Mouse (Mus musculus) ES-E14 (cell line): Measurements from ENCODE around the gene Mettl16. TPM values are rescaled to one million over a fixed set of nuclear protein-coding genes. Genes with fewer than 3 reads are reported as not detected.

Experiments
- DNase-seq: peaks from one replicate; pipeline ENCODE4 v3.0.0-alpha.2; 2013; ENCODE audit warnings: low read depth, low spot score
- H3K27ac ChIP-seq: 2 replicates; pipeline ENCODE4 v1.5.1; 2012; ENCODE audit warnings: low read depth, mild to moderate bottlenecking, low read length, moderate library complexity, mixed read lengths; ENCODE audit not compliant: poor library complexity, insufficient read depth, severe bottlenecking
- H3K36me3 ChIP-seq: 2 replicates; pipeline ENCODE4 v1.6.1; 2012; ENCODE audit warnings: mild to moderate bottlenecking, low read length, moderate library complexity, mixed read lengths; ENCODE audit not compliant: control insufficient read depth, poor library complexity, insufficient read depth, severe bottlenecking
- H3K4me1 ChIP-seq, 2 experiments: fragments of 150-350 bp in 1 of 2; sonication (generic) in 1 of 2; 2 replicates each; pipeline ENCODE4 v1.6.1; 2012; ENCODE audit warnings: low read length in 2 of 2, mild to moderate bottlenecking in 1 of 2, mixed read lengths in 1 of 2; ENCODE audit not compliant: control insufficient read depth in 2 of 2, insufficient read depth in 2 of 2, poor library complexity in 1 of 2
- H3K4me3 ChIP-seq, 2 experiments: fragments of 150-350 bp in 1 of 2; sonication (generic) in 1 of 2; 2 replicates each; pipeline ENCODE4 v1.5.1; 2012; ENCODE audit warnings: low read length in 2 of 2, low read depth in 1 of 2, mild to moderate bottlenecking in 1 of 2, mixed read lengths in 1 of 2; ENCODE audit not compliant: insufficient read depth in 1 of 2, poor library complexity in 1 of 2, severe bottlenecking in 1 of 2
- H3K9ac ChIP-seq: 2 replicates; pipeline ENCODE4 v1.6.1; 2012; ENCODE audit warnings: low read depth, mild to moderate bottlenecking, low read length, mixed read lengths; ENCODE audit not compliant: poor library complexity, insufficient read depth, severe bottlenecking
- H3K9me3 ChIP-seq: fragments of 150-350 bp; sonication (generic); 2 replicates; pipeline ENCODE4 v1.6.1; 2012; ENCODE audit warnings: low read depth, mild to moderate bottlenecking, low read length; ENCODE audit not compliant: control insufficient read depth, insufficient read depth
- CHD2 ChIP-seq: IDR thresholded peaks from 2 replicates; pipeline ENCODE4 v1.6.1; 2014; ENCODE audit warnings: mild to moderate bottlenecking, low read depth, low read length, inconsistent platforms
- HCFC1 ChIP-seq: IDR thresholded peaks from 2 replicates; pipeline ENCODE4 v1.6.1; 2012; ENCODE audit warnings: low read length, inconsistent platforms, borderline replicate concordance; ENCODE audit not compliant: insufficient read depth
- MAFK ChIP-seq: IDR thresholded peaks from 2 replicates; pipeline ENCODE4 v1.6.1; 2014; ENCODE audit warnings: mild to moderate bottlenecking, low read depth, low read length, inconsistent platforms; ENCODE audit not compliant: insufficient read depth
- ZC3H11A ChIP-seq: IDR thresholded peaks from 2 replicates; pipeline ENCODE4 v1.6.1; 2012; ENCODE audit warnings: low read depth, mild to moderate bottlenecking, inconsistent platforms, low read length, borderline replicate concordance
- ZNF384 ChIP-seq: IDR thresholded peaks from 2 replicates; pipeline ENCODE4 v1.6.1; 2012; ENCODE audit warnings: low read depth, low read length, inconsistent platforms
- in situ Hi-C, 2 experiments: fragments of 600-800 bp; cut with MboI; formaldehyde crosslinking; loops; one replicate each; pipeline ENCODE4 v1.15.1; 2025; ENCODE audit warnings: low sequenced_read_pairs in 2 of 2, inconsistent platforms in 1 of 2; ENCODE audit not compliant: unreplicated experiment in 2 of 2
- total RNA-seq: library from RNA; depleted of rRNA; stranded (reverse); fragments of 300-350 nt; gene quantifications from 2 replicates; pipeline ENCODE4 v1.2.3, GENCODE M21; 2012

The Mettl16 gene
- total RNA-seq, 1 experiment, result 72.7 TPM

DNA sequence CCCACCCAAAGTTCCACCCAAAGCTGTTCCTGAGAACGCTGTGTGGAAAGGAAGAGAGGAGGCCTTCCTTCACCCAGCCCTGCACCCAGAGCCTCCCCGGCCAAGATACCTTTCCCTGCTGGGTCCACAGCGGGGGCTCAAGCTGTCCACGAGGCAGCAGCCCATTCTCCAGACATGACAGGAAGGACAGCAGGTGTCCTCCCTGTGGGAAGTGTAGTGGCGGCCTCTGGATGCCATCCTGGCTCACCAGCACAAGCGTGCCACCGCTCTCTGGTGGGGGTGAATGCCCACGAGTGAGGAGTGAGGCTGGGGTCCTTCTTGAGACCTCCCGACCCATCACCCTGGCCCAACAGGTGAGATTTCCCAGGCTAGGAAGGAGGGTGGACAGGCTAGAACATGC, 94.6 kb downstream of the Mettl16 start:
- no peak overlapping the region for H3K9ac ChIP-seq
- TF ChIP-seq ZC3H11A, result no peak
- no peak for TF ChIP-seq CHD2
- no peak for TF ChIP-seq HCFC1
- no peak for TF ChIP-seq MAFK
- TF ChIP-seq ZNF384, result no peak
- no peaks in the 10 kb centered on the region for H3K9me3 ChIP-seq
- no peak overlapping the region for H3K4me3 ChIP-seq
- H3K36me3 ChIP-seq, result peaks cover 4% of the 10 kb centered on the region; the same call in 1 of the 2 replicates
- no peak overlapping the region for H3K27ac ChIP-seq
- peaks cover 2 to 5% of the 10 kb centered on the region in 2 experiments; a peak in 2 of 4 replicates for H3K4me1 ChIP-seq
- no peak for DNase-seq
- in situ Hi-C loops, result no loop called here

DNA sequence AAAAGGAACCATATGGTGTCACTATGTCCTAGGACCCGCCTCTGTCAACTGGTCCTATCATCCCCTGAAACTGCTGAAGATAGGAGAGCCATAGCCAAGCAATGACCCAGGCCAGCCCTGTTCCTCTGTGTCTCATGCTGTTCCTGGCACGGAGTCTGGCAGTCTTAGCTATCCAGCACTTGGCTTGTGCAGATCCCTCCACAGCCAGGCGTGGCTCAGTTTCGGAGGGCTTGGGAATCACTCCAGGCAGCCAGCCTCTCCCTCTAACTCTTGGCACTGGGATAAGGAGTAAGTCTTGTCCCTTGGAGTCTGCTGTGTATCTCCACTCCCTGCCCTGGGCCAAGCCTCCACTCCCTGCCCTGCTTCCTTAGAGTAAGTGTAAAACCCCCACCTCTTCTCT, 96.0 kb downstream of the Mettl16 start:
- Histone ChIP-seq H3K9me3 (no peaks in the 10 kb centered on the region), H3K4me1 (0 out of 4 replicates have a peak, but pooled peaks cover 0 to 2% of the 10 kb centered on the region in 2 experiments), H3K27ac (no peak overlapping the region), H3K4me3 (no peak overlapping the region), H3K9ac (no peak overlapping the region), H3K36me3 (peaks cover 4% of the 10 kb centered on the region; the same call in 1 of the 2 replicates)
- no peak for DNase-seq
- TF ChIP-seq CHD2 (no peak), ZNF384 (no peak), HCFC1 (no peak), ZC3H11A (no peak), MAFK (no peak)
- in situ Hi-C loops, result no loop called here

DNA sequence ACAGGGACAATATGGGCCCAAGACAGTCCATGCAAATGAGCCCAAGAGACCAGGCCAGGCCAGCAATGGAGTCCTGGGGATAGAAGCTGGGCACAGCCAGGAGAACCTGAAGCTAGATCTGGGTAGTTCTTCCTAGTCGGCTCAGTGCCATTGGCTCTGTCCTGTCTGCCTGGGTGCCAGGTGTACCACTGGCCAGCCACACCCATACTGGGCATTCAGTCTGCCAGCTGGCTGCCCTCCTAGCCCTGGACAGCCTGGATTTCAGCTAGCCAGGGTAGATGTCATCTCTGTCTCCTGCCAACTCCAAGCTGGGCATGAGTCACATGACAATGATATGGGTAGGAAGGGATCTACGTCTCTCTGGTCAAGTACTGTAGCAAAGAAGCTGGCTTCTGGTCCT, 96.6 kb downstream of the Mettl16 start:
- H3K4me1 ChIP-seq, result 0 out of 4 replicates have a peak, but pooled peaks cover 0 to 2% of the 10 kb centered on the region in 2 experiments
- H3K9ac ChIP-seq, result no peak overlapping the region
- no peak overlapping the region for H3K4me3 ChIP-seq
- DNase-seq, result no peak
- no peaks in the 10 kb centered on the region for H3K9me3 ChIP-seq
- H3K27ac ChIP-seq, result no peak overlapping the region
- TF ChIP-seq ZNF384, result no peak
- in situ Hi-C loops, result no loop called here
- H3K36me3 ChIP-seq, result peaks cover 4% of the 10 kb centered on the region; the same call in 1 of the 2 replicates

DNA sequence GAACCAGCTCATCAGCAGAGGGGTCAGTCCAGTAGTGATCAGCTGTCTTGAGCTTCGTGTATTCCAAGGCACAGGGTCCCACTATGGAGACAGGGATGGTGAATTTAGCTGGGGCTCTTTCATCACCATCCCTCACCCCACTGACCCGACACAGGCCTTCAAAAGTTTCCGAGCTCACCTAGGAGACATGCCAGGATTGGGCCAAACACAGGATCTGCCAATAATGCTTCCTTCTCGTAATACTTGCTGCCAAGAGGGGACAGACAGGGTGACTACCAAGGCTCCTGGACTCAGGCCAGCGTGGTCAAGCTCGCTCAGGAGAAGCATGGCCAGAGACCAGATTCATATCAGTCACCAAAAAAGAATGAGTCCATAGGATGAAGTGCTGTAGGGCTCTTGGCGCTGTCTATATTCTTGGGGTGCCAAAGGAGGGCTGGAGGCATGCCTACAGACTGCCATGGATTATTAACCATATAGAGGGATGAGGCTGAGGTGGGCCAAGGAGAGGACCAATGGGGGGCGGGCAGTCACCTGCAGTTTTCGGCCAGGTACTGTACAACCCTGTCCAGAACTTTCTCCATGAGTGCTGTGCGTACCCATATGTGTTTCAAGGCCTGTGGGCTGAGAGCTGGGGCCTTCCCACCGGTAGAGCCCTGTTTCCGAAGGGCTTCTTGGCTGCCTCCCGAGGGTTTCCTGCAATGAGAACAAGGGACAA, 97.6 kb downstream of the Mettl16 start:
- 0 out of 4 replicates have a peak, but pooled peaks cover 0 to 2% of the 10 kb centered on the region in 2 experiments for H3K4me1 ChIP-seq
- no peak overlapping the region for H3K4me3 ChIP-seq
- DNase-seq, result no peak
- H3K9ac ChIP-seq, result no peak overlapping the region
- H3K27ac ChIP-seq, result no peak overlapping the region
- in situ Hi-C loops, result no loop called here
- no peaks in the 10 kb centered on the region for H3K9me3 ChIP-seq
- TF ChIP-seq ZNF384 (no peak), MAFK (no peak), CHD2 (no peak)
- peaks cover 4% of the 10 kb centered on the region; the same call in 1 of the 2 replicates for H3K36me3 ChIP-seq

DNA sequence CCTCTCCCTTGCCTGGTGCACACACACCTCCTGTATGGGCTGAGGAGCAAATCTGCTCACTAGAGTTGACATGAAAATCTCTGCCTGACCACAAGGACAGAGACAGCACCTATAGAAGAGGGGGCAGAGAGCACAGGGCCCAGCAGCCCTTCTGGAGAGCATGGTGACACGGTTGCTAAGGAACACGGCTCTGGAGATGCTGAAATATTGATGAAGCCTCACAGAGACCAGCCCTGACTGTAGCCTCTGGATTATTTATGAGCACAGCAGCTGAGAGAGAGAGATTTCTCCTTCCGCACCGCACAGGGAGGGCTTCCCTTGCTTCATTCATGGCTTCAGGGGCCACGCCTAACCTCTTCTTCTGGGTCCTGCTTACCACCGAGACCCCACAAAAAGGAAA, 99.0 kb downstream of the Mettl16 start:
- no peak overlapping the region for H3K4me3 ChIP-seq
- H3K36me3 ChIP-seq, result peaks cover 4% of the 10 kb centered on the region; the same call in 1 of the 2 replicates
- in situ Hi-C loops, result no loop called here
- TF ChIP-seq ZC3H11A, result no peak
- no peak for TF ChIP-seq CHD2
- no peak for TF ChIP-seq ZNF384
- no peak for TF ChIP-seq HCFC1
- TF ChIP-seq MAFK, result no peak
- no peak overlapping the region for H3K9ac ChIP-seq
- DNase-seq, result no peak
- H3K27ac ChIP-seq, result no peak overlapping the region
- peaks cover 2% of the 10 kb centered on the region in 2 experiments; a peak in 1 of 4 replicates for H3K4me1 ChIP-seq
- no peaks in the 10 kb centered on the region for H3K9me3 ChIP-seq
